Mouse (Mus musculus): Measurements from ENCODE around the gene March7. TPM values are rescaled to one million over a fixed set of nuclear protein-coding genes. Genes with fewer than 3 reads are reported as not detected.

March7 gene
- polyA plus RNA-seq, 1 experiment from 2014 or later: 63.3 TPM

- TF ChIP-seq CTCF (IDR thresholded peaks at IDR 0.05): no peak
- H3K27me3 ChIP-seq: no peaks in the 10 kb centered on the region
- ChIA-PET CTCF (no interaction called here), POLR2A (interaction anchor here (0.9 kb wide), 1 partner anchor 151 kb away, joined by 3 read pairs; no protein-coding TSS in a partner anchor)
- ATAC-seq: no peak
- no peak for DNase-seq (ENCODE audit: low read depth, low spot score)
- in situ Hi-C loops (cut with MboI; ENCODE audit: low pct_unique_long_range_greater_than_20kb): no loop called here
Observed at GRCm38 (mm10) chr2:60210821-60211220, 1.1 kb downstream of the March7 start.

GRCm38 (mm10) chr2:60212488-60212887 lies 2.8 kb downstream of the March7 start:
- POLR2A ChIA-PET: interaction anchor here (0.6 kb wide), 1 partner anchor 299 kb away, joined by 8 read pairs; no protein-coding TSS in a partner anchor
- in situ Hi-C loops (cut with MboI; ENCODE audit: low pct_unique_long_range_greater_than_20kb): no loop called here
- ATAC-seq (no peak), DNase-seq (ENCODE audit: low read depth, low spot score) (no peak)
- no peaks in the 10 kb centered on the region for H3K27me3 ChIP-seq
- TF ChIP-seq CTCF (IDR thresholded peaks at IDR 0.05): no peak
- CTCF ChIA-PET: interaction anchor here (0.9 to 1.0 kb wide), 2 partner anchors 12 to 205 kb away, joined by 3 read pairs; no protein-coding TSS in a partner anchor

- ATAC-seq: no peak
- POLR2A ChIA-PET: no interaction called here
- in situ Hi-C loops (cut with MboI; ENCODE audit: low pct_unique_long_range_greater_than_20kb): no loop called here
- TF ChIP-seq CTCF (IDR thresholded peaks at IDR 0.05): no peak
- CTCF ChIA-PET: interaction anchor here (1.3 kb wide), 1 partner anchor 19 kb away, joined by 5 read pairs; no protein-coding TSS in a partner anchor
- DNase-seq (ENCODE audit: low read depth, low spot score): no peak
- H3K27me3 ChIP-seq: no peaks in the 10 kb centered on the region
Observed at GRCm38 (mm10) chr2:60214683-60215082, 5.0 kb downstream of the March7 start.

GRCm38 (mm10) chr2:60216547-60217153 lies 7.0 kb downstream of the March7 start:
- no peak for TF ChIP-seq CTCF (IDR thresholded peaks at IDR 0.05)
- ATAC-seq (no peak), DNase-seq (ENCODE audit: low read depth, low spot score) (no peak)
- ChIA-PET CTCF (no interaction called here), POLR2A (interaction anchor here (0.6 kb wide), 1 partner anchor 11 kb away, joined by 3 read pairs; no protein-coding TSS in a partner anchor)
- no peaks in the 10 kb centered on the region for H3K27me3 ChIP-seq
- in situ Hi-C loops (cut with MboI; ENCODE audit: low pct_unique_long_range_greater_than_20kb): no loop called here

- ChIA-PET POLR2A (no interaction called here), CTCF (no interaction called here)
- TF ChIP-seq CTCF (IDR thresholded peaks at IDR 0.05): no peak
- H3K27me3 ChIP-seq: no peaks in the 10 kb centered on the region
- in situ Hi-C loops (cut with MboI; ENCODE audit: low pct_unique_long_range_greater_than_20kb): no loop called here
- no peak for ATAC-seq
- DNase-seq (ENCODE audit: low read depth, low spot score): no peak
Observed at GRCm38 (mm10) chr2:60217620-60218019, 7.9 kb downstream of the March7 start.

GRCm38 (mm10) chr2:60221236-60221635 lies 11.5 kb downstream of the March7 start:
- no peaks in the 10 kb centered on the region for H3K27me3 ChIP-seq
- ATAC-seq (no peak), DNase-seq (ENCODE audit: low read depth, low spot score) (no peak)
- ChIA-PET POLR2A (no interaction called here), CTCF (no interaction called here)
- in situ Hi-C loops (cut with MboI; ENCODE audit: low pct_unique_long_range_greater_than_20kb): no loop called here
- TF ChIP-seq CTCF (IDR thresholded peaks at IDR 0.05): no peak

GRCm38 (mm10) chr2:60221954-60222353 lies 12.3 kb downstream of the March7 start:
- no peak for DNase-seq (ENCODE audit: low read depth, low spot score)
- H3K27me3 ChIP-seq: no peaks in the 10 kb centered on the region
- POLR2A ChIA-PET: interaction anchor here (0.6 kb wide), 1 partner anchor 19 kb away, joined by 4 read pairs; no protein-coding TSS in a partner anchor
- CTCF ChIA-PET: no interaction called here
- in situ Hi-C loops (cut with MboI; ENCODE audit: low pct_unique_long_range_greater_than_20kb): no loop called here
- TF ChIP-seq CTCF (IDR thresholded peaks at IDR 0.05): no peak
- no peak for ATAC-seq

- CTCF ChIA-PET: no interaction called here
- DNase-seq (ENCODE audit: low read depth, low spot score) (no peak), ATAC-seq (no peak)
Observed at GRCm38 (mm10) chr2:60223489-60223888, 13.8 kb downstream of the March7 start.

GRCm38 (mm10) chr2:60228470-60228869 lies 18.8 kb downstream of the March7 start:
- no peak for TF ChIP-seq CTCF (IDR thresholded peaks at IDR 0.05)
- in situ Hi-C loops (cut with MboI; ENCODE audit: low pct_unique_long_range_greater_than_20kb): no loop called here
- DNase-seq (ENCODE audit: low read depth, low spot score) (no peak), ATAC-seq (no peak)
- POLR2A ChIA-PET: interaction anchor here (0.8 to 1.3 kb wide), 2 partner anchors 12 to 106 kb away, joined by 3 to 5 read pairs; no protein-coding TSS in a partner anchor
- no peaks in the 10 kb centered on the region for H3K27me3 ChIP-seq
- CTCF ChIA-PET: interaction anchor here (1.2 to 1.8 kb wide), 3 partner anchors 9 to 23 kb away, joined by 3 to 6 read pairs (median 5); no protein-coding TSS in a partner anchor

More at GRCm38 (mm10) chr2:60223489-60223888, 13.8 kb downstream of the March7 start:
- in situ Hi-C loops (cut with MboI; ENCODE audit: low pct_unique_long_range_greater_than_20kb): no loop called here
- POLR2A ChIA-PET: interaction anchor here (0.8 kb wide), 1 partner anchor 21 kb away, joined by 3 read pairs; no protein-coding TSS in a partner anchor
- TF ChIP-seq CTCF (IDR thresholded peaks at IDR 0.05): no peak
- H3K27me3 ChIP-seq: no peaks in the 10 kb centered on the region

GRCm38 (mm10) chr2:60230361-60230760 lies 20.7 kb downstream of the March7 start:
- ChIA-PET CTCF (interaction anchor here (1.1 kb wide), 1 partner anchor 11 kb away, joined by 4 read pairs; no protein-coding TSS in a partner anchor), POLR2A (interaction anchor here (0.6 kb wide), 1 partner anchor 17 kb away, joined by 3 read pairs; no protein-coding TSS in a partner anchor)
- DNase-seq (ENCODE audit: low read depth, low spot score): no peak
- ATAC-seq: no peak
- in situ Hi-C loops (cut with MboI; ENCODE audit: low pct_unique_long_range_greater_than_20kb): no loop called here
- no peak for TF ChIP-seq CTCF (IDR thresholded peaks at IDR 0.05)
- H3K27me3 ChIP-seq: no peaks in the 10 kb centered on the region

- no peak for DNase-seq (ENCODE audit: low read depth, low spot score)
- no peak for ATAC-seq
- H3K27me3 ChIP-seq: no peaks in the 10 kb centered on the region
- TF ChIP-seq CTCF (IDR thresholded peaks at IDR 0.05): no peak
- in situ Hi-C loops (cut with MboI; ENCODE audit: low pct_unique_long_range_greater_than_20kb): no loop called here
- CTCF ChIA-PET: interaction anchor here (2.3 kb wide), 1 partner anchor 19 kb away, joined by 5 read pairs; no protein-coding TSS in a partner anchor
- POLR2A ChIA-PET: no interaction called here
Observed at GRCm38 (mm10) chr2:60233147-60233546, 23.5 kb downstream of the March7 start.

Data from Patski (cell line).